Mouse (Mus musculus): ENCODE data around the gene Prdx3. TPM values are rescaled to one million over a fixed set of nuclear protein-coding genes. Genes with fewer than 3 reads are reported as not detected.
A peak's percentile ranks its signal among the peaks of the same experiment; 100 is the strongest.

The Prdx3 gene
- polyA plus RNA-seq, 1 experiment, result 55.7 TPM

DNA sequence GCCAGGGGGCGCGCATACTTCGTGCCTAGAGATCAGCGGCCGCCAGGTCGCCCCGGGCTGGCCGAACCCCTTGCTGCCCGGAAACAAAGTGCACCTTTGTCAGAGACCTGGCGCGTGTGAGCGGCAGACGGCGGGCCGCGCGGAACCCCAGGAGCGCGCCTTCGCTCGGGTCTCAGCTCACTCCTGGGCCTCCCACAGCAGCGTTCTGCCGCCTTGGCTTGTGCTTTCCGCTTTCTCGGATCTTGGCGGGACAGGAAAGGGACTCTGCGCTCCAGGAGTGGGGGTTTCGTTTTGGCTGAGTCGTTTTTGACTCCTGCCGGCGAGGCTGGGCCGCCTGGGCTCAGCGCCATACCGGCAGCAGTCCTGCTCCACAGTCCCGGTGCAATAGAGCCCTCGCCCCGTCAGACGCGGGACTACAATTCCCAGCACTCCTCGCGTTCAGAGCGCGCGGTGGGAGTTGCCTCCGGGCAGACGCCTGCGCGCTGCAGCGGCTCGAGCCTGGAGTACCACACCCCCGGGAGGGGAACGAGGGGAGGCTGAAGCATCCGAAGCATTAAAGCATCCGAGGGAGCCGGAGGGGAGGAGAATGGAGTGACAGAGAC lies 15.5 kb upstream of the Prdx3 start, which contains the start of gene Grk5:
Gene Grk5 (plus strand): TSS at position 36 of the 602 bp plus-strand sequence.
- peak; percentile 77 to 93 for DNase-seq (ENCODE audit: low read depth in 1 of 2, low spot score in 2 of 2)
- H3K4me3 ChIP-seq (ENCODE audit: extremely low read depth, insufficient read depth, insufficient read length), result peak within 1 kb of the TSS; percentile 58
- H3K4me1 ChIP-seq (ENCODE audit: control insufficient read depth, insufficient read depth, insufficient read length), result no peaks in the 10 kb centered on the region; the same call in 1 of the 2 replicates
- 1% methylated on average over 55 of the region's 55 CpGs for WGBS
- no peaks in the 10 kb centered on the region for H3K27me3 ChIP-seq (ENCODE audit: control insufficient read depth, insufficient read depth, low read length)
- TF ChIP-seq CTCF (IDR thresholded peaks at IDR 0.05; ENCODE audit: extremely low read depth, insufficient read depth, insufficient read length, insufficient replicate concordance) (peak; percentile 83), POLR2A (IDR thresholded peaks at IDR 0.05; ENCODE audit: low read depth, low read length) (no peak; the same call in 1 of the 2 replicates)
- H3K27ac ChIP-seq (ENCODE audit: insufficient read depth, low read length), result peak within 1 kb of the TSS; percentile 89
- H3K36me3 ChIP-seq (ENCODE audit: control insufficient read depth, insufficient read depth, low read length), result no peaks in the 10 kb centered on the region

DNA sequence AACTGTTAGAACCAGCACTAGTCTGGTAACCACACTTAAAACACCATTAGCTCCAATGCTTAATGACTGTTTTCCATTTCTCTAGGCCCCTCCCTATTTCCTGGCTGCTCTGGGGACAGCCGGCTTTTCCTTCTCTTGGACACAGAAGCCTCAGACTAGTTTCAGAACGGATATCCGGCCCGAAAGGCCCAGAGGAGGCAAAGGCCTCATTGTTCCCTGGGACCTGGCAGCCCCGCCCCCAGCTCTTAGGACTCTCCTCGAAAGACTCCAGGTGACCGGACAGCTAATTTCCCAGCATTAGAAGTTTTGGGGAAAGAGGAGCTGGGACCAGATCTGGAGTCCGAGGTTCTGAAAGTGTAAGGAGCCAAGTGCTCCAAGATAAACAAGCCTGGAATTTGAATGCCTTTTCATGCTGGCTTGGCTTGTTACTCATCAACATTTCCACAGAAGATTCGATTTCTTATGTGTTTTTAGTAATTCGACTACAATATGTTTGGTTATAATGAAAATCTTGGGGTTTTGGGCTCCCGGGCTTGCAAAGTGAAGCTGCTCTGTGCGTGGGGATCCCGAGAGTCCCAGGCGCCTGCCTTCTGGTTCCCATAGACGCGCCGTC lies 14.9 kb upstream of the Prdx3 start:
- H3K4me3 ChIP-seq (ENCODE audit: extremely low read depth, insufficient read depth, insufficient read length), result peak overlapping the region; percentile 58; the same call in 1 of the 2 replicates
- TF ChIP-seq POLR2A (IDR thresholded peaks at IDR 0.05; ENCODE audit: low read depth, low read length) (no peak), CTCF (IDR thresholded peaks at IDR 0.05; ENCODE audit: extremely low read depth, insufficient read depth, insufficient read length, insufficient replicate concordance) (no peak)
- H3K27ac ChIP-seq (ENCODE audit: insufficient read depth, low read length), result no peak overlapping the region; the same call in 1 of the 2 replicates
- H3K36me3 ChIP-seq (ENCODE audit: control insufficient read depth, insufficient read depth, low read length), result no peaks in the 10 kb centered on the region
- no peaks in the 10 kb centered on the region; the same call in 1 of the 2 replicates for H3K4me1 ChIP-seq (ENCODE audit: control insufficient read depth, insufficient read depth, insufficient read length)
- no peaks in the 10 kb centered on the region for H3K27me3 ChIP-seq (ENCODE audit: control insufficient read depth, insufficient read depth, low read length)
- DNase-seq (ENCODE audit: low read depth in 1 of 2, low spot score in 2 of 2), result peak in 1 of 2 experiments; percentile 23
- WGBS, result 15% methylated on average over 17 of the region's 17 CpGs

DNA sequence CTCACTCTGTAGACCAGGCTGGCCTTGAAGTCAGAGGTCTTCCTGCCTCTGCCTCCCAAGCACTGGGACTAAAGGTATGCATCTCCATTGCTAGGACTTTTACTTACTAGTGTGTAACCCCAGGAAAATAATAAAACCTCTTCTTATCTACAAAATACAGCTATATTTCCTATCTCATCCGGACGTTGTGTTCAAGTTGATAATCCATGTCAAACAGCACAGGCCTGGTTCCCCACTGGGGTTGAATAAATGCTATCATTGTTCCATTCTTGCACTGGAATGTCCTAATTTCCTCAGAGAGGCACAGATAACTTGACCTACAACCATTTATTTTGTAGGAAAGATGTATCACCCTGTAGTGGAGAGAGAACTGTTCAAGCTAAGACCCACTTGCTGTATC lies 13.3 kb upstream of the Prdx3 start:
- Histone ChIP-seq H3K27ac (ENCODE audit: insufficient read depth, low read length) (no peak overlapping the region), H3K4me3 (ENCODE audit: extremely low read depth, insufficient read depth, insufficient read length) (no peak overlapping the region), H3K27me3 (ENCODE audit: control insufficient read depth, insufficient read depth, low read length) (no peaks in the 10 kb centered on the region), H3K4me1 (ENCODE audit: control insufficient read depth, insufficient read depth, insufficient read length) (no peaks in the 10 kb centered on the region; the same call in 1 of the 2 replicates), H3K36me3 (ENCODE audit: control insufficient read depth, insufficient read depth, low read length) (no peaks in the 10 kb centered on the region)
- no peak for DNase-seq (ENCODE audit: low read depth in 1 of 2, low spot score in 2 of 2)
- 82% methylated on average over 2 of the region's 2 CpGs for WGBS
- TF ChIP-seq CTCF (IDR thresholded peaks at IDR 0.05; ENCODE audit: extremely low read depth, insufficient read depth, insufficient read length, insufficient replicate concordance), result no peak
- TF ChIP-seq POLR2A (IDR thresholded peaks at IDR 0.05; ENCODE audit: low read depth, low read length), result no peak

DNA sequence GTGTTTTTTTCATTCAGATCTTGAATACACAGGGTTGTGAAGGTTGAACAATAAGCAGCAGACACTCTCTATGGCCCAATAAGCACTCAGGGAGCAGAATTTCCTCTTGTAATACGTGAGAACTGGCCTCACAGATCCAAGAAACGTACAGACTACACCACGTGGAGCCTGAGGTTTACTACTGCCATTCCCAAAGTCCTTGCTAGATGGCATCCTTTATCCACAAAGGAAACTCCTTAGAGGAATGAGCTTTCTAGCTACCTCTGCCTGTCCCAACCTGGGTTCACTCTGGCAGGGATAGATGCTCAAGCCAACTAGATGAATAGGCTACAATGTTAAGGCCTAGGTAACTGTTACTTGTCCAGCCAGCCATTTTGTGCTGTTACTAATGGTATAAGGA lies 8.8 kb upstream of the Prdx3 start:
- no peaks in the 10 kb centered on the region for H3K4me1 ChIP-seq (ENCODE audit: control insufficient read depth, insufficient read depth, insufficient read length)
- no peaks in the 10 kb centered on the region for H3K36me3 ChIP-seq (ENCODE audit: control insufficient read depth, insufficient read depth, low read length)
- no peak overlapping the region for H3K27ac ChIP-seq (ENCODE audit: insufficient read depth, low read length)
- WGBS, result 73% methylated on average over 3 of the region's 3 CpGs
- DNase-seq (ENCODE audit: low read depth in 1 of 2, low spot score in 2 of 2), result no peak
- H3K4me3 ChIP-seq (ENCODE audit: extremely low read depth, insufficient read depth, insufficient read length), result no peak overlapping the region
- TF ChIP-seq POLR2A (IDR thresholded peaks at IDR 0.05; ENCODE audit: low read depth, low read length) (no peak), CTCF (IDR thresholded peaks at IDR 0.05; ENCODE audit: extremely low read depth, insufficient read depth, insufficient read length, insufficient replicate concordance) (no peak)
- no peaks in the 10 kb centered on the region for H3K27me3 ChIP-seq (ENCODE audit: control insufficient read depth, insufficient read depth, low read length)

DNA sequence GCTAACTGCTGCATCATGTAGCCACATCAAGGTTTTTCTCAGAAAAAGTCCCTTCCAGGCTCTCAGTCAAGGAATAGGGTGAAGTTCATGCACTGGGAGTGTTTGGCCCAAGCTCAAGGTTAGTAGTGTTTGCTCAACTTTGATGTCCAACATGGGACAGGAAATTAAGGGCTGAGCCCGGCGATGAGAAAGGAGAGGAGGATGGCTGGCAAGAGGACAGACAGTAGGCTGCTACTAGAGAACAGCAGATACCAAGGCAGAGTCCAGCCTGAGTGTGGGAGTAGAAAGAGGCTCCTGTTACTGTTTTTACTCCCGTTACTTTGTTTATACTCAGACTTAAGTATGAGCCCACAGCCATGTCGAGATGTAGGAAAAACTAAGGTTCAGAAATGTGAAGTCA lies 855 bp downstream of the Prdx3 start:
- TF ChIP-seq CTCF (IDR thresholded peaks at IDR 0.05; ENCODE audit: extremely low read depth, insufficient read depth, insufficient read length, insufficient replicate concordance) (no peak), POLR2A (IDR thresholded peaks at IDR 0.05; ENCODE audit: low read depth, low read length) (no peak)
- 18% methylated on average over 4 of the region's 4 CpGs for WGBS
- Histone ChIP-seq H3K4me1 (ENCODE audit: control insufficient read depth, insufficient read depth, insufficient read length) (no peaks in the 10 kb centered on the region; the same call in 1 of the 2 replicates), H3K27ac (ENCODE audit: insufficient read depth, low read length) (peak overlapping the region; percentile 35; the same call in 1 of the 2 replicates), H3K4me3 (ENCODE audit: extremely low read depth, insufficient read depth, insufficient read length) (peak overlapping the region; percentile 70; the same call in 1 of the 2 replicates), H3K36me3 (ENCODE audit: control insufficient read depth, insufficient read depth, low read length) (peaks cover 13% of the 10 kb centered on the region), H3K27me3 (ENCODE audit: control insufficient read depth, insufficient read depth, low read length) (no peaks in the 10 kb centered on the region)
- no peak for DNase-seq (ENCODE audit: low read depth in 1 of 2, low spot score in 2 of 2)

DNA sequence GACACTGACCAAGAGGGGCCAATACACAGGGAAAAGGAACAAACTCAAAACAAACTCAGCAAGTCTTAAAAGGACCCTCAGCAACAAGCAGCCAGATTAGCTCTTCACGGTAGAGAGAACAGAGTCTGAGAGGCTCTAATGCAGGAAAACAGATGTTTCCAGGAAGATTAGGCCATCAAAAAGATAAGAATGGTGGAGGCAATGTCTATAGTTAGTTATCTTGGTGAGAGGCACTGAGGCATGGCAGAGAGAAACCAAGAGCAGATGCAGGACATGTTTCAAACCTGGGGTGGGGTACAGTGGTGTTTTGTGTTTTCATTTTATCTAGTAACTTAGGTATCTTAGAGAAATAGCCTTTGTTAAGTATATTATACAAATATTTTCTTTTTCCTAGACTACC lies 2.1 kb downstream of the Prdx3 start:
- DNase-seq (ENCODE audit: low read depth in 1 of 2, low spot score in 2 of 2), result no peak
- TF ChIP-seq CTCF (IDR thresholded peaks at IDR 0.05; ENCODE audit: extremely low read depth, insufficient read depth, insufficient read length, insufficient replicate concordance), result no peak
- no peak for TF ChIP-seq POLR2A (IDR thresholded peaks at IDR 0.05; ENCODE audit: low read depth, low read length)
- Histone ChIP-seq H3K27ac (ENCODE audit: insufficient read depth, low read length) (no peak overlapping the region), H3K4me3 (ENCODE audit: extremely low read depth, insufficient read depth, insufficient read length) (no peak overlapping the region), H3K27me3 (ENCODE audit: control insufficient read depth, insufficient read depth, low read length) (no peaks in the 10 kb centered on the region), H3K36me3 (ENCODE audit: control insufficient read depth, insufficient read depth, low read length) (peaks cover 17% of the 10 kb centered on the region), H3K4me1 (ENCODE audit: control insufficient read depth, insufficient read depth, insufficient read length) (no peaks in the 10 kb centered on the region; the same call in 1 of the 2 replicates)
- 35% methylated on average over 1 of the region's 1 CpGs for WGBS

DNA sequence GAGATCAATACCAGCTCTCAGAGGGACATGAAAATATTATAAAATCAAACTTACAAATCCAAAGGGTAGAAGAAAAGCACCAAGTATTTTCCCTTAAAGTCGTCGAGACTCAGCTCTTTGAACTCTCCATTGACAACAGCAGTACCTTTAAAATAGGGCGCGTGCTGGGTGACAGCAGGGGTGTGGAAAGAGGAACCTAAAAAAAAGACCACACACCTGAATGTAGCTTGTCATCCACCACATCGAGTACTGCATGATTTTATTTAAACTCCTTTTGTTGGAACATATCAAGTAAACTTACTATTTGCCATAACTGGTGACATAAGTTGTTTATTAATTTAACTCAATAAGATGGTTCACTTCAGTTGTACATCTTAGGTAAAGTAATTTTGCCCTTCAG lies 3.0 kb downstream of the Prdx3 start:
- TF ChIP-seq CTCF (IDR thresholded peaks at IDR 0.05; ENCODE audit: extremely low read depth, insufficient read depth, insufficient read length, insufficient replicate concordance), result no peak
- no peak for TF ChIP-seq POLR2A (IDR thresholded peaks at IDR 0.05; ENCODE audit: low read depth, low read length)
- Histone ChIP-seq H3K4me1 (ENCODE audit: control insufficient read depth, insufficient read depth, insufficient read length) (no peaks in the 10 kb centered on the region; the same call in 1 of the 2 replicates), H3K36me3 (ENCODE audit: control insufficient read depth, insufficient read depth, low read length) (peaks cover 17% of the 10 kb centered on the region), H3K4me3 (ENCODE audit: extremely low read depth, insufficient read depth, insufficient read length) (no peak overlapping the region), H3K27ac (ENCODE audit: insufficient read depth, low read length) (no peak overlapping the region), H3K27me3 (ENCODE audit: control insufficient read depth, insufficient read depth, low read length) (no peaks in the 10 kb centered on the region)
- WGBS, result 79% methylated on average over 5 of the region's 5 CpGs
- no peak for DNase-seq (ENCODE audit: low read depth in 1 of 2, low spot score in 2 of 2)
